Mouse (Mus musculus): ENCODE data around the gene Elf2. TPM values are rescaled to one million over a fixed set of nuclear protein-coding genes. Genes with fewer than 3 reads are reported as not detected.
A peak's percentile ranks its signal among the peaks of the same experiment; 100 is the strongest.

The Elf2 gene
- polyA plus RNA-seq, 1 experiment, result 106 TPM

GRCm38 (mm10) chr3:51230146-51230835 lies 110.2 kb downstream of the Elf2 start:
- Histone ChIP-seq H3K4me3 (ENCODE audit: control insufficient read depth, insufficient read depth, low read length) (no peak overlapping the region), H3K27me3 (ENCODE audit: control insufficient read depth, insufficient read depth, low read length) (no peaks in the 10 kb centered on the region), H3K27ac (ENCODE audit: control insufficient read depth, insufficient read depth, low read length) (no peak overlapping the region), H3K36me3 (ENCODE audit: control insufficient read depth, insufficient read depth, low read length) (no peaks in the 10 kb centered on the region), H3K4me1 (replicated peaks; ENCODE audit: control insufficient read depth, insufficient read depth, low read length) (peaks cover 22% of the 10 kb centered on the region)
- no peak for DNase-seq
- TF ChIP-seq CTCF (IDR thresholded peaks at IDR 0.05; ENCODE audit: borderline replicate concordance, control insufficient read depth, extremely low read depth, insufficient read depth, low read length, poor library complexity) (no peak), POLR2A (IDR thresholded peaks at IDR 0.05; ENCODE audit: control insufficient read depth, extremely low read depth, insufficient read depth, low read length, poor library complexity) (no peak)
- 96% methylated on average over 6 of the region's 6 CpGs for WGBS

DNA sequence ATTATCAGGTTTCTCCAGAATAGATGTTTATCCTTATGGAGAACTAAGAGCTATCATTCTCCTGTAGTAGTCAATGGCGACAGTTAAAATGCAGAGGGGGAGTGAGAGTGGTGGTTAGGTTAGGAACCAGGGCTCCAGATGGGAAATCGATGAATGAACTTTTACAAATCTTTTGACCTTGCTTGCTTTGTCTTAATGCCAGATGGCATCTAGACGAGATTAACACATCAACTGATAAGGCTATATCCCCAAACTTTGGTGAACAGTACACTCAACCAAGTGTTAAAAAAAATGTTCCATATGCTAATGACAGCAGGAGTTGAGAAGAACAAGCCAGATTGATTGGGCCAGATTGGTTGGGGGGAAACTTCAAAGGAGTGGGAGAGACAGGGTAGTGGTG lies 111.2 kb downstream of the Elf2 start:
- WGBS, result 92% methylated on average over 3 of the region's 3 CpGs
- no peak for TF ChIP-seq POLR2A (IDR thresholded peaks at IDR 0.05; ENCODE audit: control insufficient read depth, extremely low read depth, insufficient read depth, low read length, poor library complexity)
- TF ChIP-seq CTCF (IDR thresholded peaks at IDR 0.05; ENCODE audit: borderline replicate concordance, control insufficient read depth, extremely low read depth, insufficient read depth, low read length, poor library complexity), result no peak
- Histone ChIP-seq H3K4me3 (ENCODE audit: control insufficient read depth, insufficient read depth, low read length) (no peak overlapping the region), H3K27me3 (ENCODE audit: control insufficient read depth, insufficient read depth, low read length) (no peaks in the 10 kb centered on the region), H3K4me1 (replicated peaks; ENCODE audit: control insufficient read depth, insufficient read depth, low read length) (peaks cover 22% of the 10 kb centered on the region), H3K27ac (ENCODE audit: control insufficient read depth, insufficient read depth, low read length) (no peak overlapping the region), H3K36me3 (ENCODE audit: control insufficient read depth, insufficient read depth, low read length) (no peaks in the 10 kb centered on the region)
- DNase-seq, result no peak

GRCm38 (mm10) chr3:51228821-51229205 lies 111.7 kb downstream of the Elf2 start:
- no peak for TF ChIP-seq CTCF (IDR thresholded peaks at IDR 0.05; ENCODE audit: borderline replicate concordance, control insufficient read depth, extremely low read depth, insufficient read depth, low read length, poor library complexity)
- TF ChIP-seq POLR2A (IDR thresholded peaks at IDR 0.05; ENCODE audit: control insufficient read depth, extremely low read depth, insufficient read depth, low read length, poor library complexity), result no peak
- Histone ChIP-seq H3K36me3 (ENCODE audit: control insufficient read depth, insufficient read depth, low read length) (no peaks in the 10 kb centered on the region), H3K27me3 (ENCODE audit: control insufficient read depth, insufficient read depth, low read length) (no peaks in the 10 kb centered on the region), H3K4me1 (replicated peaks; ENCODE audit: control insufficient read depth, insufficient read depth, low read length) (peaks cover 26% of the 10 kb centered on the region), H3K27ac (ENCODE audit: control insufficient read depth, insufficient read depth, low read length) (no peak overlapping the region), H3K4me3 (ENCODE audit: control insufficient read depth, insufficient read depth, low read length) (no peak overlapping the region)
- 63% methylated on average over 9 of the region's 9 CpGs for WGBS
- DNase-seq, result no peak

DNA sequence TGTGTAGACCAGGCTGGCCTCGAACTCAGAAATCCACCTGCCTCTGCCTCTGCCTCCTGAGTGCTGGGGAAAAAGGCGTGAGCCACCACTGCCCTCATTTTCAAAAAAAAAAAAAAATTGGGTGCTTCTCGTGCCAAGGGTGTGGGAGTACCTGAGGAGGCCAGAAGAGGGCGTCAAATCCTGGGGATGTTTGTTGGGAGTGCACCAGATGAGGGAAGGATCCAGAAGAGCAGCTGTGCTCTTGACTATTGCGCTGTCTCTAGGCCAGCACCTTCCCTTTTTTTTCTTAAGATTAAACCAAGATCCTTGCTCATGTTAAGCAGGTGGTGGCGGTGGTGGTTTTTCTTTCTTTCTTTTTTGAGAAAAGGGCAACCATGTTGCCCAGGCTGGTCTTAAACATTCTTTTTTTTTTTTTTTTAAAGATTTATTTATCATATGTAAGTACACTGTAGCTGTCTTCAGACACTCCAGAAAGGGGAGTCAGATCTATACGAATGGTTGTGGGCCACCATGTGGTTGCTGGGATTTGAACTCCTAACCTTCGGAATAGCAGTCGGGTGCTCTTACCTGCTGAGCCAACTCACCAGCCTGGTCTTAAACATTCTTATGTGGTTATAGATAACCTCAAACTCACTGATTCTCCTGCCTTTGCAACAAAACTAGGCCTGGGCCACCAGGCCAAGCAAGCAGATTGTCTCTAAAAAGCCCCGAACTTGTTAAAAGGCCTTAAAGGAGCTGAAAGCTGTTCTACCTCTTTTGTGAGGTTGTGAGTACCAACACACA lies 112.2 kb downstream of the Elf2 start:
- peak; percentile 51 for DNase-seq
- no peak overlapping the region for H3K27ac ChIP-seq (ENCODE audit: control insufficient read depth, insufficient read depth, low read length)
- no peaks in the 10 kb centered on the region for H3K27me3 ChIP-seq (ENCODE audit: control insufficient read depth, insufficient read depth, low read length)
- 46% methylated on average over 10 of the region's 10 CpGs for WGBS
- peaks cover 26% of the 10 kb centered on the region for H3K4me1 ChIP-seq (replicated peaks; ENCODE audit: control insufficient read depth, insufficient read depth, low read length)
- H3K36me3 ChIP-seq (ENCODE audit: control insufficient read depth, insufficient read depth, low read length), result no peaks in the 10 kb centered on the region
- TF ChIP-seq POLR2A (IDR thresholded peaks at IDR 0.05; ENCODE audit: control insufficient read depth, extremely low read depth, insufficient read depth, low read length, poor library complexity) (no peak), CTCF (IDR thresholded peaks at IDR 0.05; ENCODE audit: borderline replicate concordance, control insufficient read depth, extremely low read depth, insufficient read depth, low read length, poor library complexity) (no peak)
- no peak overlapping the region for H3K4me3 ChIP-seq (ENCODE audit: control insufficient read depth, insufficient read depth, low read length)

DNA sequence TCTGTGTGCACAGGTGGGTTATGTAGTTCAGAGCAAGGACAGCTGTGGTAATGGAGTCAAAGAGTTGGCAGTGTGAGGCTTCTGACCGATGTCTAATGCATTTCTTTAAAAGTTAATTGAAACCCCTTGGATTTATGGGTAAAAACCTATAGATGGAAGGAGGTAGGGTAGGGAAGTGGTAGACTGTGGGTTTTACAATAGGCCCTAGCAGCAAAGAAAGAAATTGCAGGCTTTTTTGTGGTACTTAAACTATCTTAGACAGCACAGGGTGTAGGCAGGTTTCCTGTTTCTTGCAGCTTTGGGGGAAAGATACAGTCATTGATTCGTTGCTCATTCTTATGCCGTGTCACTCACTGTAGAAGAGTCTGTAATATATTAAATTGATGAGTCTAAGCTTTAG lies 113.9 kb downstream of the Elf2 start:
- WGBS, result 5% methylated on average over 3 of the region's 3 CpGs
- DNase-seq, result no peak
- TF ChIP-seq CTCF (IDR thresholded peaks at IDR 0.05; ENCODE audit: borderline replicate concordance, control insufficient read depth, extremely low read depth, insufficient read depth, low read length, poor library complexity), result no peak
- no peak for TF ChIP-seq POLR2A (IDR thresholded peaks at IDR 0.05; ENCODE audit: control insufficient read depth, extremely low read depth, insufficient read depth, low read length, poor library complexity)
- Histone ChIP-seq H3K4me3 (ENCODE audit: control insufficient read depth, insufficient read depth, low read length) (no peak overlapping the region), H3K27ac (ENCODE audit: control insufficient read depth, insufficient read depth, low read length) (peak overlapping the region; percentile 21; the same call in 1 of the 2 replicates), H3K27me3 (ENCODE audit: control insufficient read depth, insufficient read depth, low read length) (no peaks in the 10 kb centered on the region), H3K36me3 (ENCODE audit: control insufficient read depth, insufficient read depth, low read length) (no peaks in the 10 kb centered on the region), H3K4me1 (replicated peaks; ENCODE audit: control insufficient read depth, insufficient read depth, low read length) (peaks cover 26% of the 10 kb centered on the region)

- Histone ChIP-seq H3K4me1 (replicated peaks; ENCODE audit: control insufficient read depth, insufficient read depth, low read length) (peaks cover 26% of the 10 kb centered on the region), H3K27ac (ENCODE audit: control insufficient read depth, insufficient read depth, low read length) (no peak overlapping the region), H3K4me3 (ENCODE audit: control insufficient read depth, insufficient read depth, low read length) (no peak overlapping the region), H3K27me3 (ENCODE audit: control insufficient read depth, insufficient read depth, low read length) (no peaks in the 10 kb centered on the region), H3K36me3 (ENCODE audit: control insufficient read depth, insufficient read depth, low read length) (no peaks in the 10 kb centered on the region)
- WGBS, result 96% methylated on average over 10 of the region's 10 CpGs
- TF ChIP-seq CTCF (IDR thresholded peaks at IDR 0.05; ENCODE audit: borderline replicate concordance, control insufficient read depth, extremely low read depth, insufficient read depth, low read length, poor library complexity), result no peak
- TF ChIP-seq POLR2A (IDR thresholded peaks at IDR 0.05; ENCODE audit: control insufficient read depth, extremely low read depth, insufficient read depth, low read length, poor library complexity), result no peak
- no peak for DNase-seq
Observed at GRCm38 (mm10) chr3:51225979-51226378, 114.5 kb downstream of the Elf2 start.

Measured in thymus, adult 2 months (tissue).